Mouse (Mus musculus): ENCODE measurements at regions not wholly inside any gene's neighbourhood (a gene's known extent, or its start where the extent isn't known, plus 50 kb on each side); places are given as distances from the start of the nearest gene placed in this dataset.
A peak's percentile ranks its signal among the peaks of the same experiment; 100 is the strongest.

GRCm38 (mm10) chr8:126702294-126702693 is 108.5 kb upstream of the Irf2bp2 start:
- Histone ChIP-seq H3K4me1 (ENCODE audit: control insufficient read depth, insufficient read depth, low read length) (peaks cover 11% of the 10 kb centered on the region; the same call in 1 of the 2 replicates), H3K9me3 (ENCODE audit: control insufficient read depth, low read length) (no peaks in the 10 kb centered on the region), H3K36me3 (ENCODE audit: control insufficient read depth, insufficient read depth, low read length) (no peaks in the 10 kb centered on the region), H3K4me3 (ENCODE audit: low read depth, low read length) (no peak overlapping the region), H3K4me2 (no peak overlapping the region), H3K9ac (ENCODE audit: low read length) (no peak overlapping the region), H3K27me3 (ENCODE audit: control insufficient read depth, insufficient read depth, low read length) (no peaks in the 10 kb centered on the region), H3K27ac (ENCODE audit: low read depth, low read length) (no peak overlapping the region)
- DNase-seq (ENCODE audit: low spot score, missing footprints) (peak; percentile 41), ATAC-seq (ENCODE audit: low FRiP score) (no peak)
- 83% methylated on average over 6 of the region's 6 CpGs for WGBS

- H3K9me3 ChIP-seq (ENCODE audit: control insufficient read depth, low read length): no peaks in the 10 kb centered on the region
- H3K27ac ChIP-seq (ENCODE audit: low read depth, low read length): no peak overlapping the region; the same call in 1 of the 2 replicates
- peak overlapping the region; percentile 2 for H3K4me2 ChIP-seq
- H3K4me3 ChIP-seq (ENCODE audit: low read depth, low read length): no peak overlapping the region
- no peak for DNase-seq (ENCODE audit: low spot score, missing footprints)
- 9% methylated on average over 6 of the region's 6 CpGs for WGBS
- H3K9ac ChIP-seq (ENCODE audit: low read length): peak overlapping the region; percentile 9; the same call in 1 of the 2 replicates
- ATAC-seq (ENCODE audit: low FRiP score): no peak
- no peaks in the 10 kb centered on the region for H3K27me3 ChIP-seq (ENCODE audit: control insufficient read depth, insufficient read depth, low read length)
- no peaks in the 10 kb centered on the region for H3K36me3 ChIP-seq (ENCODE audit: control insufficient read depth, insufficient read depth, low read length)
- peaks cover 11% of the 10 kb centered on the region; the same call in 1 of the 2 replicates for H3K4me1 ChIP-seq (ENCODE audit: control insufficient read depth, insufficient read depth, low read length)
Observed at GRCm38 (mm10) chr8:126699389-126699775, 105.6 kb upstream of the Irf2bp2 start.

GRCm38 (mm10) chr8:126698601-126699388 is 105.0 kb upstream of the Irf2bp2 start:
- H3K36me3 ChIP-seq (ENCODE audit: control insufficient read depth, insufficient read depth, low read length): no peaks in the 10 kb centered on the region
- 10% methylated on average over 7 of the region's 7 CpGs for WGBS
- DNase-seq (ENCODE audit: low spot score, missing footprints) (peak; percentile 89), ATAC-seq (ENCODE audit: low FRiP score) (peak; percentile 82)
- H3K4me1 ChIP-seq (ENCODE audit: control insufficient read depth, insufficient read depth, low read length): peaks cover 11% of the 10 kb centered on the region; the same call in 1 of the 2 replicates
- peak overlapping the region; percentile 9; the same call in 1 of the 2 replicates for H3K9ac ChIP-seq (ENCODE audit: low read length)
- no peaks in the 10 kb centered on the region for H3K9me3 ChIP-seq (ENCODE audit: control insufficient read depth, low read length)
- H3K4me3 ChIP-seq (ENCODE audit: low read depth, low read length): no peak overlapping the region
- H3K27me3 ChIP-seq (ENCODE audit: control insufficient read depth, insufficient read depth, low read length): no peaks in the 10 kb centered on the region
- peak overlapping the region; percentile 15; the same call in 1 of the 2 replicates for H3K27ac ChIP-seq (ENCODE audit: low read depth, low read length)
- peak overlapping the region; percentile 2 for H3K4me2 ChIP-seq

- H3K9ac ChIP-seq (ENCODE audit: low read length): no peak overlapping the region
- ATAC-seq (ENCODE audit: low FRiP score): no peak
- H3K4me1 ChIP-seq (ENCODE audit: control insufficient read depth, insufficient read depth, low read length): peaks cover 11% of the 10 kb centered on the region; the same call in 1 of the 2 replicates
- H3K36me3 ChIP-seq (ENCODE audit: control insufficient read depth, insufficient read depth, low read length): no peaks in the 10 kb centered on the region
- H3K4me3 ChIP-seq (ENCODE audit: low read depth, low read length): no peak overlapping the region
- no peak overlapping the region for H3K27ac ChIP-seq (ENCODE audit: low read depth, low read length)
- H3K9me3 ChIP-seq (ENCODE audit: control insufficient read depth, low read length): no peaks in the 10 kb centered on the region
- no peaks in the 10 kb centered on the region for H3K27me3 ChIP-seq (ENCODE audit: control insufficient read depth, insufficient read depth, low read length)
- peak; percentile 61 for DNase-seq (ENCODE audit: low spot score, missing footprints)
- WGBS: 63% methylated on average over 7 of the region's 7 CpGs
- H3K4me2 ChIP-seq: no peak overlapping the region
Observed at GRCm38 (mm10) chr8:126696346-126697010, 102.7 kb upstream of the Irf2bp2 start.

GRCm38 (mm10) chr8:126694370-126694769 is 100.6 kb upstream of the Irf2bp2 start:
- Histone ChIP-seq H3K9me3 (ENCODE audit: control insufficient read depth, low read length) (no peaks in the 10 kb centered on the region), H3K27ac (ENCODE audit: low read depth, low read length) (no peak overlapping the region)
- 84% methylated on average over 7 of the region's 7 CpGs for WGBS

GRCm38 (mm10) chr8:126693642-126694041 is 99.9 kb upstream of the Irf2bp2 start:
- Histone ChIP-seq H3K9ac (ENCODE audit: low read length) (no peak overlapping the region), H3K9me3 (ENCODE audit: control insufficient read depth, low read length) (no peaks in the 10 kb centered on the region), H3K27ac (ENCODE audit: low read depth, low read length) (no peak overlapping the region), H3K4me3 (ENCODE audit: low read depth, low read length) (no peak overlapping the region), H3K36me3 (ENCODE audit: control insufficient read depth, insufficient read depth, low read length) (no peaks in the 10 kb centered on the region), H3K4me2 (no peak overlapping the region), H3K27me3 (ENCODE audit: control insufficient read depth, insufficient read depth, low read length) (no peaks in the 10 kb centered on the region), H3K4me1 (ENCODE audit: control insufficient read depth, insufficient read depth, low read length) (peaks cover 2% of the 10 kb centered on the region; the same call in 1 of the 2 replicates)
- ATAC-seq (ENCODE audit: low FRiP score): no peak
- 79% methylated on average over 1 of the region's 1 CpGs for WGBS
- DNase-seq (ENCODE audit: low spot score, missing footprints): peak; percentile 26

More at GRCm38 (mm10) chr8:126694370-126694769, 100.6 kb upstream of the Irf2bp2 start:
- no peaks in the 10 kb centered on the region for H3K36me3 ChIP-seq (ENCODE audit: control insufficient read depth, insufficient read depth, low read length)
- peaks cover 9% of the 10 kb centered on the region; the same call in 1 of the 2 replicates for H3K4me1 ChIP-seq (ENCODE audit: control insufficient read depth, insufficient read depth, low read length)
- DNase-seq (ENCODE audit: low spot score, missing footprints) (no peak), ATAC-seq (ENCODE audit: low FRiP score) (no peak)
- H3K4me2 ChIP-seq: no peak overlapping the region
- H3K27me3 ChIP-seq (ENCODE audit: control insufficient read depth, insufficient read depth, low read length): no peaks in the 10 kb centered on the region
- H3K9ac ChIP-seq (ENCODE audit: low read length): no peak overlapping the region; the same call in 1 of the 2 replicates
- no peak overlapping the region for H3K4me3 ChIP-seq (ENCODE audit: low read depth, low read length)

GRCm38 (mm10) chr8:126692711-126693110 is 98.9 kb upstream of the Irf2bp2 start:
- Histone ChIP-seq H3K27ac (ENCODE audit: low read depth, low read length) (no peak overlapping the region), H3K9ac (ENCODE audit: low read length) (no peak overlapping the region), H3K27me3 (ENCODE audit: control insufficient read depth, insufficient read depth, low read length) (no peaks in the 10 kb centered on the region), H3K9me3 (ENCODE audit: control insufficient read depth, low read length) (no peaks in the 10 kb centered on the region), H3K4me3 (ENCODE audit: low read depth, low read length) (no peak overlapping the region), H3K4me2 (no peak overlapping the region), H3K36me3 (ENCODE audit: control insufficient read depth, insufficient read depth, low read length) (no peaks in the 10 kb centered on the region), H3K4me1 (ENCODE audit: control insufficient read depth, insufficient read depth, low read length) (no peaks in the 10 kb centered on the region)
- ATAC-seq (ENCODE audit: low FRiP score) (no peak), DNase-seq (ENCODE audit: low spot score, missing footprints) (no peak)
- 87% methylated on average over 3 of the region's 3 CpGs for WGBS

- Histone ChIP-seq H3K4me2 (no peak overlapping the region), H3K36me3 (ENCODE audit: control insufficient read depth, insufficient read depth, low read length) (no peaks in the 10 kb centered on the region), H3K27me3 (ENCODE audit: control insufficient read depth, insufficient read depth, low read length) (no peaks in the 10 kb centered on the region), H3K9me3 (ENCODE audit: control insufficient read depth, low read length) (no peaks in the 10 kb centered on the region), H3K4me3 (ENCODE audit: low read depth, low read length) (no peak overlapping the region), H3K4me1 (ENCODE audit: control insufficient read depth, insufficient read depth, low read length) (no peaks in the 10 kb centered on the region), H3K27ac (ENCODE audit: low read depth, low read length) (no peak overlapping the region), H3K9ac (ENCODE audit: low read length) (no peak overlapping the region)
- DNase-seq (ENCODE audit: low spot score, missing footprints): no peak
- WGBS: 89% methylated on average over 3 of the region's 3 CpGs
- no peak for ATAC-seq (ENCODE audit: low FRiP score)
Observed at GRCm38 (mm10) chr8:126692263-126692662, 98.5 kb upstream of the Irf2bp2 start.

GRCm38 (mm10) chr8:126688450-126688849 is 94.7 kb upstream of the Irf2bp2 start:
- no peak for ATAC-seq (ENCODE audit: low FRiP score)

More at GRCm38 (mm10) chr8:126688450-126688849, 94.7 kb upstream of the Irf2bp2 start:
- no peaks in the 10 kb centered on the region for H3K4me1 ChIP-seq (ENCODE audit: control insufficient read depth, insufficient read depth, low read length)
- H3K9me3 ChIP-seq (ENCODE audit: control insufficient read depth, low read length): no peaks in the 10 kb centered on the region
- no peak for DNase-seq (ENCODE audit: low spot score, missing footprints)
- H3K4me3 ChIP-seq (ENCODE audit: low read depth, low read length): no peak overlapping the region
- H3K27me3 ChIP-seq (ENCODE audit: control insufficient read depth, insufficient read depth, low read length): no peaks in the 10 kb centered on the region
- 78% methylated on average over 5 of the region's 5 CpGs for WGBS
- H3K9ac ChIP-seq (ENCODE audit: low read length): no peak overlapping the region
- H3K4me2 ChIP-seq: no peak overlapping the region
- H3K36me3 ChIP-seq (ENCODE audit: control insufficient read depth, insufficient read depth, low read length): no peaks in the 10 kb centered on the region
- no peak overlapping the region for H3K27ac ChIP-seq (ENCODE audit: low read depth, low read length)

Data from midbrain, embryonic 11.5 days (tissue).